Mouse (Mus musculus): ENCODE data around the gene Wwtr1.

The Wwtr1 gene

DNA sequence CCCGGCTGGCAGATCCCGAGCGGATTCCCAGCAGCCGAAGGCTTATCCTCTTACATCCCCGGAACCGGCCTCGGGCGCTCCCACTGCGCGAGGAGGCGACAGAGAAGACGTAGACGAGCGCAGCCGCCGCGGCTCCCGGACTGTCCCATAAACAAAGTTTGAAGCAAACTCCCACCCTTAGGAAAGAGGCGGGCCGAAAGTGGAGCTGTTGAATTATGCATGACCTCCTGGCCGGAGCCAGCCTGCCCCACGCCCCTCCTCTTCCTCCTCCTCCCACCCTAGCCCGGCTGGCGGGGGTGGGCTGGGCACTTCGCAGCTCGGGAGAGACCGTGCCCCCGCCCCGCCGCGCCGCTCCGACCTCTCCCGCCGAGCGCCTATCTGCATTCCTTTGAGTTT is at the start of gene Wwtr1:
Gene Wwtr1, minus strand, starts transcription at position 251 of the 396 bp plus-strand sequence.
- in situ Hi-C loops (cut with MboI; ENCODE audit: low sequenced_read_pairs): no loop called here

DNA sequence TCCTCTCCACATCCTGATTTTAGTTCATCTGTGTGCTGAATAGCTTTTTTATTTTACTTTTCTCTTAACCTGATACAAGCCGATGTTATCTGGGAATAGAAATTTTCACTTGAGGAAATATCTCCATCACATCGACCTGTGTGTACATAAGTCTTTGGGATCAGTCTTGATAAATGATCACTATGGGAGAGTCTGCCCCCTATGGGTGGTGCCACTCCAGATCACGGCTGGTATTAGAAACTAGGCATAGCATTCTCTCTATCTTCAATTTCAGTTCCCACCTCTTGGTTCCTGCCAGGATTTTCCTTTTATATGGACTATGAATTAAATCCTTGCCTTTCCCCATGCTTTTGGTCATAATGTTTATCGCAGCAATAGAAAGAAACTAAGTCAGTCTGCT is 44.0 kb upstream of the Wwtr1 start:
- in situ Hi-C loops (cut with MboI; ENCODE audit: low sequenced_read_pairs): loop anchor here (10.0 to 25.0 kb wide), 2 partner anchors 155 to 332 kb away; no protein-coding TSS in a partner anchor

DNA sequence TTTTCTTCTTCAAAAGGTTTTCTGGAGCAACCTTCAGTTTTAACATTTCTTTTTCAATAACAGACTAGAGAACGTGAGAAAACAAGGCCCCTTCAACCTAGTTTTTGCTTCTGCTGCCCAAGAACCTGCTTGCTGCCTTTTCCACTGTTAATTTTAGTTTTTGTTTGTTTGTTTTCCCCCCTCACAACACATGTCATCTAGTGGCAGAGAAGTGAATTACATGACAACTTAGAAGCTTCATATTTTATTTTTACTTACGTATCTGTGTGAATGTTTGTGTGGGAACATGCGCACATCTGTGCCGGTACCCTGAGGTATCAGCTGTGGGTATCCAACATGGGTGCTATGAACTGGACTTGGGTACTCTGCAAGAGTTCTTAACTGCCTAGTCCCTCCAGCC is 39.9 kb upstream of the Wwtr1 start:
- in situ Hi-C loops (cut with MboI; ENCODE audit: low sequenced_read_pairs): loop anchor here (25.0 kb wide), 1 partner anchor 328 kb away; no protein-coding TSS in a partner anchor

DNA sequence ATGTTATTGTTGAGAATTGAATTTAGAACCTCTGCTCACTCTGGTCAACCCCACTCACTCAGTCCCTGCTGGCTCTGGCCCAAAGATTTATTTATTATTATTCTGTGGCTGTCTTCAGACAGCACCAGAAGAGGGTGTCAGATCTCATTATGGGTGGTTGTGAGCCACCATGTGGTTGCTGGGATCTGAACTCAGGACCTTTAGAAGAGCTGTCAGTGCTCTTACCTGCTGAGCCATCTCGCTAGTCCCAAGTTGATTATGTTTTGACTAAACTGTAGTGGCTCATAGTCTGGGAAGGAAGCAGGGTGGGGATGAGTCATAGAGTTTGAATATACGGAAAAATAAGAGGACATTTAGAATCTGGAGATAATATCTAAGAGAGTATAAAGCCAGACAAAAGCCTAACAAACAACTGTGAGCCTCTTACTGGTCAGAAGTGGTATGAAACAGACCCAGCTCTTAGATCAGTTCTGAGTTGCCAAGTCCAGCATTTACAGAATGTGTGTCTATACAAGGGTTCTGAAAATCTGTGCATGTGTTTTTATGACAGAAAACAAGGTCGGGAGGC is 36.8 kb upstream of the Wwtr1 start:
- in situ Hi-C loops (cut with MboI; ENCODE audit: low sequenced_read_pairs): loop anchor here (25.0 kb wide), 1 partner anchor 325 kb away; no protein-coding TSS in a partner anchor

DNA sequence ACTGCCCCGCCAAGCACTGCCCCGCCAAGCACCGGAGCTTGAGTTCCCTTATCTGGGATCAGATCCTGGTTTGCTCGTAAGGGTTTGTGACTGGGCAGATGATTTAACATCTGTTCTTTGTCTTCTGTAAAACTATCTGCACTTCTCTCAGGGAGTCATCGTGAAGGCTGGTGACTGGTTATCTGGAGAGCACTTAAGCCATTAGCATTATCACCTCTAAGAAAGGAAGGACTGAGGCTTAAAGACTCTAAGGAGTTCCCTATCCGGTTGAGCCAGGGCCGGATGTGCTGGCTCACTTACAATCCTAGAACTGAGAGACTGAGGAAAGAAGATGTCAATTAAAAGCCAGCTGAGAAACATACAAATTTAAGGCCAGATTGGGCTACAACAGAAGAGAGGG is 36.1 kb upstream of the Wwtr1 start:
- in situ Hi-C loops (cut with MboI; ENCODE audit: low sequenced_read_pairs): loop anchor here (25.0 kb wide), 1 partner anchor 324 kb away; no protein-coding TSS in a partner anchor

DNA sequence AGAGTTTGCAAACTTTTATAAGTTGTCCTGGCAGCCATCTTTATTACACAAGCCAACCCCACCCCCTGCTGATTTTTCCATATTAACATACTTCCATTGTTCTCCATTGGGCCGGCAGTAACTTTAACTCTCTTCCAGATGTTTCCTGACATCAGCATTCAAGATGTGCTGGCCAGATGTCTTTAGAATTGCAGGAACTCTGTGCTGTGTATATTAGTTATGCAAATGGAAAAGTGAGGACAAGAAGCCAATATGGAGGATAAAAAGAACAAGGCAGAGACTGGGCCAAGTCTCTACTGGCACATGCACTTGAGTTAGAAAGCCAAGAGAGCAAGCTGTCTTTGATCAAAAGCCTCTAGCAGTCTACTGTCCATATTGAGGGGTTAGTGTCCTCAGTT is 28.9 kb upstream of the Wwtr1 start:
- in situ Hi-C loops (cut with MboI; ENCODE audit: low sequenced_read_pairs): loop anchor here (25.0 kb wide), 1 partner anchor 317 kb away; no protein-coding TSS in a partner anchor

DNA sequence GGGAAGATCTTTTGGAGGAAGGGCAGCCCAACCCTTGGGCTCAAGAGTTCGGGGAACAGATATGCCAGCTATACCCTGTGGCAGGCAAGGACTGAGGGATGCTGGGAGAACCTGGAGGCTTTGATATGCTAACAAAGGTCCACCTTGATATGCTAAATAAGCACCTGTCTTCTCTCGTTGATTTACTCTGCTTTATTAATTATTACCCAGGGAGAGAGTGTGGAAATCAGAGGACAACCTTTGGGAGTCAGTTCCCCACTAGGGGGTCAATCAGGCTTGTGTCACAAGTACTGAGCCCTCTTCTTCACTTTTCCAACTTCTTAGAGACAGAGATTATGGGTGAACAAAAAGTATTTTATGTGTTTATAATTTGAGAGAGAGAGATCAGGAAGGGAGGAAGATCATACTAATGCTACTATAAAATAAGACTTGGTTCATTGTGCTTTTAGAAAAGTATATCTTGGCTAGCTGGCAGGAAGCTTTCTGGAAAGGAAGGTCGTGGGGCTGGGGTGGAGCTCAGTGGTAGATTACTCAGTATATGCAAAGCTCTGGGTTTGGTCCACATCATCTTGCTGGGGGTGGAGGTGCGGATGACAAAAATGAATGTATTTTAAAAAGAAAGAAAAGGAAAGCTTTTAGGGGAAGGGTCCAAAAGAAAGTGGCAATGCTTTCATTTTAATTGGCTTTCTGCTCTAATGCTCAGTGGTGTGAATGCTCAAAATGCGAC is 28.3 kb upstream of the Wwtr1 start:
- in situ Hi-C loops (cut with MboI; ENCODE audit: low sequenced_read_pairs): loop anchor here (25.0 kb wide), 1 partner anchor 317 kb away; no protein-coding TSS in a partner anchor

DNA sequence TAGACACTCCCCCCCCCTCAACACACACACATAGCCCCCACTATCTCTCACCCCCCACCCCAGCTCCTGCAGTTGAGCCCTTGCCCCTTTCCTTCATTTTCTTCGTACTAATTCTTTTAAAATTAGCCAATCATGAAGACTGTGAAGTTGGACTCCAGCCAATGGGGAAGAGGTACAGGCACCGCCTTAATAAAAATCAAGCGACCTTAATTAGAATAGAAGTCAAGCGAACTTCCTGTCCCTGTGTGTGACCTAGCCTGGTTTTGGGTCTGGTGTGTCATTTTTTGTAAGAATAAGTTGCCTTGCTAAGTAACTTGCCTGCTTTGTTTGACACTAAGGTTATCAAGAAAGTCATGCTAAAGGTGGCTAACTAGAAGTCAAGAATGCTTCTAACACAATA is 26.9 kb upstream of the Wwtr1 start:
- in situ Hi-C loops (cut with MboI; ENCODE audit: low sequenced_read_pairs): loop anchor here (25.0 kb wide), 1 partner anchor 315 kb away; no protein-coding TSS in a partner anchor

DNA sequence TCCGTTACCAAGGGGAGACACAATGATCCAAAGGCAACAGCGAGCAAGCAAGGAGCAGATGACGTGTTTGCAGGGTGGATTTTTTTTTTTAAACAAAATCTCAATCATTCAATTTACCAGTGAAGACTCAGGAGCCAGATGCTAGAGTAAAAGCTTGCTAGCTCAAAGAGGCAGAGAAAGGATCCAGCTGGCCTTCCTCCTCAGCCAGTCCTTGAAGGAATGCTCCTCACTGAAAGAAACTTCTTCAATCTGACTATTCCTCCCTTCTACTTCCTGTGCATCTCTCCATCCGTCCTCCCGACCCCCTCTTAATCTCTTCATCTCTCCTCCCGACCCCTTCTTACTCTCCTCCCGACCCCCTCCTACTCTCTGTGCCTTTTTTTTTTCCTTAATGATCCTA is 20.9 kb upstream of the Wwtr1 start:
- in situ Hi-C loops (cut with MboI; ENCODE audit: low sequenced_read_pairs): no loop called here

DNA sequence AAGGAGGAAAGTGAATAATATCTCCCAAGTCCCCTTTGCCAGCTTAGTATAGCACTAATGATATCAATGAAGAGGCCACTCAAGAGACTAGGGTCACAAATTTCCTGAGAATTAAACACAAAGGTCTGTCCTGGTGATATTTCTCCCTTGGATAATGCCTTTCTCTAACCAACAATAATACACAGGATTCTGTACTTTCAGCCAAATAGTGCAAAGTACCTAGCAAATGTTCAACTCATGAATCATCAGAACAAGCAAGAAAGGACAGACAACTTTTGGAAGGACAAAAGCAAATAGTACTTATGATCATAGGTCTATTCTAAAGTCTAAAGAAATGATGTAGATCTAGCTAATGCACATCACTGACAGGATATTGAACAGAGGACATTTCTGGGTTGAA is 19.8 kb upstream of the Wwtr1 start:
- in situ Hi-C loops (cut with MboI; ENCODE audit: low sequenced_read_pairs): no loop called here

DNA sequence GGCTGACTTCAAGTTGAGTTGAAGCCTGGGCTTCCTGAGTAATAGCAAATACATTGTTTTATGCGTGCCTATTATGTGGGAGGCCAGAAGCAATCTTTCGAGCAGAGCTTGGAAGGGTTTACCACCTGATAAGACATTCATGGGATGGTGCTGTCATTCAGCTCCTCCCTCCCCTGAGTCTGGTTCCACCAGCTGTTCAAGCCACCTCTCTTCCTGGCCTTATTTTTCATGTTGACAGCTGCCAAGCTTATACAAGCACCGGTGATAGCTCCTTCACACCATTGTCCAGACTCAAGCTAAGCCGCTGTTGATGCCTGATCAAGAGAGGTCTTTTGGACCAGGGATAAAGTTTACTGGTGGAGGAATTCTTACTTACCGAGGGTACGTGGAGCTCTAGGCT is 10.3 kb upstream of the Wwtr1 start:
- in situ Hi-C loops (cut with MboI; ENCODE audit: low sequenced_read_pairs): no loop called here

DNA sequence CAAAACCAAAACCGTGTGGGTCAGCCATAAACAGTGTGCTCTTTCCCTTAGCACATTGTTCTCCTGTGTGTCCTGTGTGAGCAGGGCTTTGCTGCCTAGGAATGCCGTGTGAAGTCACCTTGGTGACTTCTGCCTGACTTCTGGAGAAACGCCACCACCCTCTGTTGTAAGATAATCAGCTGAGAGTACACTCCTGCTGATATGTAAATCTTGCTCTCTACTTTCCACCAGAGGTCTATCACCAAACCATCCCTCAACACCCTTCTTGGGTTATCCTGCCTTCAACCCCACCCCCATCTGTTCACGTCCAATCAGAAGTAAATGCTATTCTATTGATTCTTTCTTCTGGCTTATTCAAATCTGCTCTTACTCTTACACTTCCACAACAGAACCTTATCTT is 7.8 kb upstream of the Wwtr1 start:
- in situ Hi-C loops (cut with MboI; ENCODE audit: low sequenced_read_pairs): no loop called here

DNA sequence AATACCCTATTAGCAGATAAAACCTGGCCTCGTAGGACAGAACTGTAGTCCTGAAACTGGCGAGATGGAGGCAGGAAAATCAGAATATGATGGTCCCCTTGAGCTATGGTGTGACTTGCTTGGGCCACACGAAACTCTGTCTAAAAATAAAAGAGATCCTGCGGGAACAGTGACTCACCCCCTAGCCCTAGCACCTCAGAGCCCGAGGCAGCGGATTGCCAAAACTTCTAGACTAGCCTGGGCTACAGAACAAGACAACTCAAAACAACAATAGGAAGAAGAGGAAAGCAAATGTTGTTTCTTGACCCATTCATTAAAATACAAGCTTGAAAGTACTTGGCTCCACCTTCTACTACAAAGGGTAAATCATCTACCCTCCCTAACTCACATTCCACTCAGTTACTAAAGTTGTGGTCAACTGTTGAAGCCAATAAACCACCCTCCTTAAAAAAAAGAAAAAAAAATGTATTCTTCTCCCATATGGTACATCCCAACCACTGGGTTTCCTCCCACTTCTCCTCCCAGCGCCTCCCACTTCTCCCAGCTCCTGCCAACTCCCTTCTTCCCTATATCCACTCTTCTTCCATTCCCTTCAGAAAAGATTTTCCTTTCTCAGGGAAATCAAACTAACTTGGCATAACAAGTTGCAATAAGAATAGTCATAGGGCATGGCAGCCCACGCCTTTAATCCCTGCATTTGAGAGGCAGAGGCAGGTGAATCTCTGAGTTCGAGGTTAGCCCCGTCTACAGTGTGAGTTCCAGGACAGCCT is 4.9 kb upstream of the Wwtr1 start:
- in situ Hi-C loops (cut with MboI; ENCODE audit: low sequenced_read_pairs): no loop called here

DNA sequence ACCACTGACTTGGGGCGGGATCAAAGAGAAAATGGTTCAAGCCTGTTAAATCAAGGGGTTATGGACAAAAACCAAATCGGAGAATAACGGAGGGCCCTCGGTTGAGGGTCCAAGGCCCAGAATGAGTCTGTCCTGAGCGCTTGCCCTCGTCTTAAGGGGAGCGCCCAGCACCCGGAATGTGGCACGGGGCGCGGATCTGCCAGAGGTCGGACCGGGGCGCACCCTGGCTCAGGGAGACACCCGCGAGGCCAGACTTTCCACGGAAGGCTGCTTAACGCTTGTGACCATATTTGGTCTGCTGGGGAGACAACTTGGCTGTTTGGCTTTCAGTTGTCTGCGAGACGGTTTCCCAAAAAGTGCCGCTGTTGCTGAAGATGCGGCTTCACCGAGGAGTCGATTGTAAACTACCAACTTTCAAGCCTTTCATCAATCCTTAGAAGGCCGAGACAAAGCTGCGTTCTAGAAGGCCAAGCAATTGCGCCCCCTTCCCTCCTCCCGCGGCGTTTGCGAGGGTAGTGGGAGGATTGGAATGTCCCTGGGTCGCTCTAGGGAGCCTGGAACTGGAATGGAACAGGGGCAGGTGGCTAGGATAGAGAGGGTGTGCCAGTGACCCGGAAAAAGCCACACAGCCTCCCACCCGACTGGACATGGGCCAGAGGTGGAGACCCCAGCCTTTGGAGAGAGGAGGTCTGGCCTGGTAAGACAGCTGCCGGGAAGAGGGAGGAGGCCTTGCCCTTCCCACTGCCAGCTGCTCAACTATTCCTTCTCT is 530 bp upstream of the Wwtr1 start:
- in situ Hi-C loops (cut with MboI; ENCODE audit: low sequenced_read_pairs): no loop called here

DNA sequence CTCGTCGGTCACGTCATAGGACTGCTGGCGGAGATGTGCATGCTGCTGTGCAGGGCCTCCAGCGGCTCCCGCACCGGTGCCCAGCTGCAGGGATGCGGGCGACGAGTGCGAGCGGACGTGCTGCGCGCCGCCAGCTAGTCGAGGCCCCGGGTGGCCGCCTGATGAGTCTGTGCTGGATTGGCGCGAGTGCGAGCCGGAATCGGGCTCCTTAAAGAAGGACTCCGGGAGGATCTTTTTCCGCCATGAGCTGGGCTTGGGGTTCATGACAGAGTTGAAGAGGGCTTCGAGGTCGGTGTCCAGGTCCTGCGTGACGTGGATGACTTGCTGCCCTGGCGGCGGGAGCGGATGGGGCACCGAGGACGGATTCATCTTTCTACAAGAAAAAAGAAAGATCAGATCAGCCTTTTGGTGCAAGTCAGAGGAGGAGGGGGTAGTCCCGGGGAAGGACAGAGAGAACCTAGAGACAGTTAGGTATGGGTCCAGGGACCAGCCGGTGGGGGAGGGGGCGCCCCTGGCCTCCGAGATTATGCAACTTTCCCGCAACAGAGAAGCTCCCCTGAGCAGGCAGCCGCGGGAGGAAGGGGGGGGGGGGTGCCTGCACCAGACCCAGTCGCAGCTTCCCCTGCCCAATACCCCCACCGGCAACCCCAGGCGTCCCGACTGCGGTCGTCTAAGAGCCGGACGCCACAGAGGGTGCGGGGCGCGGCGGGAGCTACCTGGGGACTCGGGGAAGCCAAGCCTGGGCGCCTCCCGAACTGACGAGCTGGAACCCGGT is 638 bp downstream of the Wwtr1 start:
- in situ Hi-C loops (cut with MboI; ENCODE audit: low sequenced_read_pairs): no loop called here

DNA sequence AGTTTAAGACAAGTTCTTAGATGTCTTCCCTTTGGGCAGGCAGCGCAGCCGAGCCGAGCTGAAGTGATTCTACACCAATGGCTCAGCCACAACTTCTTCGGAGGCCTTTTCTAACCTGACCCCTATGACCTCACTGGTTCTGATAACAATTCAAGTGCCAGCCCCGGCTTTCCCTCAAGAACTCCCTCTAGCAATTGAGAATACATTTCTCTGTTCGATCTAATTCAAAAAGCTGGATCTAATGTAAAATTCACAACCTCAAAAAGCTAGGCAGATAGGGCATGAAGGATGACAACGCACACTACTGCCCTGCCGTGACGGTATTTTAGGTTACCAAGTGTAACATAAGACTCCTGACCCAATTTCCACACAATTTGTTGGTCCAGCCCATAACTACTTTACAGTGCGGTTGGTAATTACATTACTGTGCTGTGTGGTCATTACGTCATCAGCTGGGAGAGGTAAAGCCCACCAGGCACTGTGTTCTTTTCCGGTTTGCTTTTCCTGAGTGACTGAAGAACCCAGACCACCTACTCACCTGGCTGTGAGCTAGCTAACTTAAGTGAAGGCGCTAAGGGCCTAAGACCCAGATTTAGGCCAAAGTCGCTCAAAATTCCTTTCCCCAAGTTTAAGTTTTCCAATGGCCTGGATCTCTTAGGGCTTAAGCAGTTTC is 1.7 kb downstream of the Wwtr1 start:
- in situ Hi-C loops (cut with MboI; ENCODE audit: low sequenced_read_pairs): no loop called here

DNA sequence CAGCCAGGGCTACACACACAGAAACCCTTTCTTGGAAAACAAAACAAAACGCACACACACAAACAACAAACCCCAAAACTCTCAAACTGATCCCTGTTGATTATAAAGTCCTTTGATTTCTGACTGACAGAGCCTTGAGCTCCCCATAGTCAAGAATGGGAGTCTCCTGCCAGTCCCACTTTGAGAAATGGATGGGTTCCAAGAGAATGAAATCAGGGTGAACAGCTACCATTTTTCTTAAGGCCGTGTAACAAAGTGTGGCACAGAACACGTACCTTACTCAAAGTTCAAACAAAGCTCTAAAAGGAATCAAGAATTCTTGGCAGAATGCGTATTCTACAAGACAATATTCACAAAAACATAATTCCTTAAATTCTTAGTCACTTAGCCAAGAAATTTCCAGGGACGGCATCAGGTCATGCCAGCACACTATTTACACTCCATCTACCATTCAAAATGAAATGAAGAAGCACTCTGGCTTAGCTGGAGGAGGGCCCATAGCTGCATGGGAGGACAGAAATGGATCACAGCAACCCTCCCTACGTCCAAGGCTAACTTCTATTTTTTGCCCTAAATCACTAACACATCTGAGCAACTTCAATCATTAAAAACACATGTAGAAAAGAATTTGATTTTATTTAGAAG is 3.3 kb downstream of the Wwtr1 start:
- in situ Hi-C loops (cut with MboI; ENCODE audit: low sequenced_read_pairs): no loop called here

DNA sequence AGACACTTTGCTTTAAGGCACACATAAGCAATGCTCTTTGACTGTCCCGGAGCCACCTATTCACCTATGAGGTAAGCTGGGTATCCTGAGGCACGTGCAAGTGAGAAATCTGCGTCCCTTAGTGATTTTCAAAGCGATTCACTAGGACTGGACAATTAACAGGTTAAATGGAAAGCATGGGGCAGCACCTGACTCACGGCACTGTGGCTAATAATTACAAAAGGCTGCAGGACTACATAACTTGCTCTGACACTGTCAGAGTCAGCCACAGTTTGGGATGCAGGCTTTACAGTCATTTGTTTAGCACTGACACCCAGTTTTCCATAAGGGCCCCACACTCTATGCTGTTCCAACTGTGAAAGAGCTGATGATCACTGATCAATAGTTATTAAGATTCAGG is 9.1 kb downstream of the Wwtr1 start:
- in situ Hi-C loops (cut with MboI; ENCODE audit: low sequenced_read_pairs): no loop called here

DNA sequence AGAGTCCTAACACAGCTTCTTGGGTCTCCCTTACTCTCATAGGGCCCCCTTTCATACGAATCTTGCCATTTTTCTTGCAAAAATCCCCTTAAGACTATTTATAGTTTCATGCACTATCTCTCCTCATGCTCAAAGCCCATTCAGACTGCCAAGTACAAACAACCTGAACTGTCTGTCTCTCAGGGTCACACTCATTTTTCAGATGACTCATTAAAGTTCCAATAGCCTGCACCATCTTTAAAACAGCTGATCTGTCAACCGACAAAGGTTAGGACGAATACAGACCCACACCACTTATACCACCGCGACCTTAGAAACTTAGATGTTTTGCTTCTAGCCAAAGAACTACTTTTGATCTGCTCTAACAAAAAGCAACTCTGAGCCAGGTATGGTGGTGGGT is 12.1 kb downstream of the Wwtr1 start:
- in situ Hi-C loops (cut with MboI; ENCODE audit: low sequenced_read_pairs): no loop called here
